Mouse (Mus musculus): ENCODE data around the gene Olfr569. TPM values are rescaled to one million over a fixed set of nuclear protein-coding genes. Genes with fewer than 3 reads are reported as not detected.

Olfr569 gene
- polyA plus RNA-seq, 1 experiment: not detected

DNA sequence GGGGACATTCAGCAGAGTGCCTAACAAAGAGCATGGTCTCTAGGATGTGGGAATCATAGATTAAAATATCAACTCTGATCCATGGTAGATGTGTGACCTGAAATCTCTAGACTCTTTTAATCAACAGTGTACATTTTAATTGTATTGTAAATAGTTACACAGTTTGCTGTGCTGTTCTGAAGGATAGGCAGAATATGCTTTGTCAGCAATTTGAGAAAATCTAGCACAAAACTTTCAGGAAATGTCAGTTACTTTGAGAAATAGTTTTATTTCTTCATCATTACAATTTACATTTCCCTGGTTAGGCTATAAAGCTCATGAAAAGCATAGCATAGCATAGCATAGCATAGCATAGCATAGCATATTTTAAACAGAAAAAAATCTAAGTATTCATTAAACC, 34.9 kb downstream of the Olfr569 start:
- H3K4me1 ChIP-seq (ENCODE audit: control insufficient read depth): no peaks in the 10 kb centered on the region
- H3K36me3 ChIP-seq (ENCODE audit: control insufficient read depth): no peaks in the 10 kb centered on the region
- no peaks in the 10 kb centered on the region for H3K9me3 ChIP-seq (ENCODE audit: control insufficient read depth, low read length)
- no peak for TF ChIP-seq GATA1 (IDR thresholded peaks at IDR 0.05; ENCODE audit: low read length)
- TF ChIP-seq TAL1 (IDR thresholded peaks at IDR 0.05; ENCODE audit: low read length): no peak
- H3K27me3 ChIP-seq (ENCODE audit: control insufficient read depth): no peaks in the 10 kb centered on the region
- H3K4me3 ChIP-seq (replicated peaks): no peak overlapping the region

Other genes starting within 250 kb of the Olfr569 start
- not detected in 2 replicates for gene Olfr555, start 232.1 kb downstream of the Olfr569 start, polyA plus RNA-seq (2012)
- gene Olfr556, start 226.0 kb downstream of the Olfr569 start, polyA plus RNA-seq (2012): not detected in 2 replicates
- 0.05 TPM in 1 of 2 replicates, not detected in the other for gene Trim68, start 203.6 kb downstream of the Olfr569 start, polyA plus RNA-seq (2012)
- not detected in 2 replicates for gene Olfr557, start 195.0 kb downstream of the Olfr569 start, polyA plus RNA-seq (2012)
- gene Olfr558, start 188.7 kb downstream of the Olfr569 start, polyA plus RNA-seq (2012): not detected in 2 replicates
- gene Olfr33, start 171.8 kb downstream of the Olfr569 start, polyA plus RNA-seq (2012): not detected in 2 replicates
- not detected in 2 replicates for gene Olfr559, start 163.4 kb downstream of the Olfr569 start, polyA plus RNA-seq (2012)
- not detected in 2 replicates for gene Olfr560, start 131.5 kb downstream of the Olfr569 start, polyA plus RNA-seq (2012)
- 0.04 TPM in 1 of 2 replicates, not detected in the other for gene Olfr78, start 131.4 kb downstream of the Olfr569 start, polyA plus RNA-seq (2012)
- gene Olfr561, start 119.7 kb downstream of the Olfr569 start, polyA plus RNA-seq (2012): not detected in 2 replicates
- gene Olfr564, start 87.4 kb downstream of the Olfr569 start, polyA plus RNA-seq (2012): not detected in 2 replicates
- gene Olfr566, start 32.1 kb downstream of the Olfr569 start, polyA plus RNA-seq (2012): not detected in 2 replicates
- gene Olfr568, start 13.8 kb downstream of the Olfr569 start, polyA plus RNA-seq (2012): not detected in 2 replicates
- gene Olfr570, start 3.7 kb upstream of the Olfr569 start, polyA plus RNA-seq (2012): not detected in 2 replicates
- gene Olfr571, start 26.7 kb upstream of the Olfr569 start, polyA plus RNA-seq (2012): not detected in 2 replicates
- gene Olfr572, start 33.5 kb upstream of the Olfr569 start, polyA plus RNA-seq (2012): not detected in 2 replicates
- gene Olfr573-ps1, start 51.7 kb upstream of the Olfr569 start, polyA plus RNA-seq (2012): not detected in 2 replicates
- not detected in 2 replicates for gene Olfr574, start 57.6 kb upstream of the Olfr569 start, polyA plus RNA-seq (2012)
- gene Olfr575, start 67.9 kb upstream of the Olfr569 start, polyA plus RNA-seq (2012): not detected in 2 replicates
- gene Olfr576, start 71.8 kb upstream of the Olfr569 start, polyA plus RNA-seq (2012): not detected in 2 replicates
- not detected in 2 replicates for gene Olfr577, start 85.1 kb upstream of the Olfr569 start, polyA plus RNA-seq (2012)
- not detected in 2 replicates for gene Olfr578, start 98.4 kb upstream of the Olfr569 start, polyA plus RNA-seq (2012)
- 0.03 TPM in 1 of 2 replicates, not detected in the other for gene Olfr582, start 147.1 kb upstream of the Olfr569 start, polyA plus RNA-seq (2012)
- gene Olfr583, start 160.4 kb upstream of the Olfr569 start, polyA plus RNA-seq (2012): not detected in 2 replicates
- gene Olfr584, start 191.0 kb upstream of the Olfr569 start, polyA plus RNA-seq (2012): not detected in 2 replicates
- gene Olfr585, start 206.8 kb upstream of the Olfr569 start, polyA plus RNA-seq (2012): not detected in 2 replicates
- 0.01 TPM in 1 of 2 replicates, not detected in the other for gene Olfr586, start 234.8 kb upstream of the Olfr569 start, polyA plus RNA-seq (2012)
- gene Olfr588-ps1, start 250.0 kb upstream of the Olfr569 start, polyA plus RNA-seq (2012): not detected in 2 replicates